Mouse (Mus musculus): ENCODE measurements around the gene Clstn2.

Gene Clstn2

DNA sequence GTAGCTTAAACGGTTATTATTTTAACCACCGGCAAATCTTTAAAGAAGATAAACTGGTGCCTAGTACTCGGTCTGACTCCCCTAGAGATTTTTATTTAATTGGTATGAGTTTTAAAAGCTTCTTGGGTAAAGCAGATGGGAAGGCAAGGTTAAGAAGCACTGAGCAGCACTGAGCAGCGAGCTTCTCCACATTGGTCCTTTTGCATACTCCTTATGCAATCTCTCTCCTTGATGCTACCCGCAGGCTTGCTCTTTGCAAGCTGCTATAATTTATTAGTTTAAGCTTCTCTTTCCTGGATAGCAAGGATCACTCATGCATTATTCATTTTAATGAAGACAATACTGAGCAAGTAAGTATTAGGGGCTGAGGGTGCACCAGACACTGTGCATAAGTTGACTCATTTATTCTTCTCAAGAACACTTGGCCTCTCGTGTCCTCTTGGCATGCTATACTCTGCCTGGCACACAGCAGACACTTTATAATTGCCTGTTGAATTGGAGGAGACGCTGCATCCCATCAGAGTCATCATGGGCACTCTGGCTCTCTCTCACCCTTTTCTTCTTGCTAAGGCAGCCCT is 561.9 kb downstream of the Clstn2 start:
- DNase-seq (ENCODE audit: low spot score), result no peak

DNA sequence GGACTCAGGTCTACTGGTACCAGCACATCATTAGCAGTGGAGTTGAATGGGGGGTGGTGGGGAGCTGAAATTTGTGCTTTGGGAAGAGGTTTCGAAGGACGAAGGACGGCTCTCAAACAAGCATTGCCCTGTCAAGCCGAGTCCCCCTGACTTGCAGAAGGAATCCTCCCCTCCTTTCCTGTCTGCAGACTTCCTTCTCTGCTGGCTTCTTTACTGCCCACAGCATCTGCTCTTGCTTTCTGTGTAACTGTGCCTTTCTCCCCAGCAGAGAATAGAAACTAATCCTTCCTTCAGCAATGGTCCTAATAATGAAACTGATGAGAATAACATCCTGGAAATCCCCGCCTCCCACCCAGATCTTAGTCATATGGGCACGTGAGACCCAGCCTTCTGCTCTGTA is 572.5 kb downstream of the Clstn2 start:
- no peak for DNase-seq (ENCODE audit: low spot score)

DNA sequence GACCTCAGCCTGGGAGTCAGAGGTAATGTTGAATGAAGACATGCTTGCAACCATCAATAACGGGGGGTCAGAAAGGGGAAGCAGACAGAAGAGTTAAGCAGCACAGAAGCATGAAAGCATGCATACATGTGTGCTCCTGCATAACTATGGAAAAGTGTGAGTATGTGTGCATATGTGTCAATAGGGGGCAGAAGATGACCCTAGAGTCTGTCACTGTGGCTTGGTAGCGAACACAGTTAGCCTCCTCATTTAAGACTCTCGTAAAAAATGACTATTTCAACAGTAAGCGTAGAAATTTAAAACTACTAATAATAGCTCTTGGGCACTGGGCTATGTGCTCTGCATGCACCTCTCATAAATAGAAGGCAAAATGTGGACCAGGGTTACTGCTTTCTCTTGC is 573.2 kb downstream of the Clstn2 start:
- DNase-seq (ENCODE audit: low spot score), result no peak

- no peak for DNase-seq (ENCODE audit: low spot score)
Measured at GRCm38 (mm10) chr9:97449316-97450050, 583.5 kb downstream of the Clstn2 start.

- no peak for DNase-seq (ENCODE audit: low spot score)
Measured at GRCm38 (mm10) chr9:97439872-97440636, 592.9 kb downstream of the Clstn2 start.

DNA sequence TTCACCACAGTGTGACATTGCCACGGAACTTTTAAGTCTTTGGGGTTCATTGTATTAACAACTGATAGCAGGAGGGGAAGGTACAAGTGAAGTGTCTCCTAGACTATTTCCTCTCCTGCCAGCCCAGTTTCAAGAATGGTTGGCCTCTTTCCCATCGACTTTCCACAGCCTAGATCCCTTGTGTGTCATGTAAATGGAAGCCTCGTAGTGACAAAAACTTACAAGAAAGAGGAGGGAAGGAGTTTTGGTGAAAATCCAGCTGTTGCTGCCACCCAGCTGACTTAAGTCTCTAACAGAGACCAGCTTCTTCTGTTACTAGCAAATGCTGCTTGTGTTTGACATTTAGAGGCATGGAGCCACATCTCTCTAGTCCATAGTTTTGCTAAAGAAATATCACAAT is 598.3 kb downstream of the Clstn2 start:
- no peak for DNase-seq (ENCODE audit: low spot score)

GRCm38 (mm10) chr9:97429885-97430449 is 603.0 kb downstream of the Clstn2 start:
- no peak for DNase-seq (ENCODE audit: low spot score)

DNA sequence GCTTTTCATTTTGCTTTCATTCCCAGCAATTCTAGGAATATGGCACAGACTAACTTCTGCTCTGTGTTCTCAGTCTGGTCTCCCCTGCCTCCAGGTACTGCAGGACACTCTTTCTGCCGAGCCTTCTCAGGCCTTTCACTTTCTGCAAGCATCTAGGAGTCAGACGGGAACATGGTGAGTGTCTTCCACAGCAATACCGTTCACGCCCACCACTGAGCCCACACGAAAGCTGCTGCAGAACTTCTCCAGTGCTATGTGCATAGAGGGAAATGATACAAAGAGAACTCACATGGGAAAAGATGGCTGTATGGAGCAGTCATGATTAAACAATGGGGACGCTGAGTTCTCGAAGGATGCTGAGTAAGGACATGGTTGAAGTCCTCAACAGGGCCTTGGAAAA is 604.9 kb downstream of the Clstn2 start:
- DNase-seq (ENCODE audit: low spot score), result no peak

DNA sequence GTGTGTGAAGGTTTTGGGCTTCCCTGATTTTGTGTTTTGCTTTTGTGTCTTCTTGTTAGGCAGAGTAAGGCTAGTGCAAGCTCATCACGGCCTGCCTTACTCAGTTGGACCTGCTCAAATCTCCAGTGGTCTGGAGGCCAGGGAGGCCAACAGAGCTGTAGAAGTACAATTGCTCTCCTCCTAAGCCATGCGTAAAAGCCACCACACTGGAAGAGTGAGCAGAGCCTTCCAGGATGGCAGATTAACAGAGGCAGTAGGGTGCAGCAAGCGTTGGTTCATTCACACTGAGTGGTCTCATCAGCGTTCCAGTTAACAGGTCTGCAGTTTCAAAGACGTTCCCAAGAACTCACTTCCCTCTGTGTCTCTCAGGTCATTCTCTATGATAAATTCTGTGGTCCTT is 612.1 kb downstream of the Clstn2 start:
- no peak for DNase-seq (ENCODE audit: low spot score)

GRCm38 (mm10) chr9:97414876-97415668 is 617.9 kb downstream of the Clstn2 start:
- no peak for DNase-seq (ENCODE audit: low spot score)

GRCm38 (mm10) chr9:97408142-97408541 is 624.8 kb downstream of the Clstn2 start:
- no peak for DNase-seq (ENCODE audit: low spot score)

Measured in T-cell, adult 2 months (primary cell).